Mouse (Mus musculus) erythroblast, embryonic 14.5 days (primary cell): Measurements from ENCODE around the gene Prmt8.

Source experiments
- GATA1 ChIP-seq: IDR thresholded peaks from 2 replicates; pipeline ENCODE4 v1.6.1; 2012; ENCODE audit warnings: low read length, inconsistent platforms, mixed read lengths
- TAL1 ChIP-seq: IDR thresholded peaks from 3 replicates; pipeline ENCODE4 v1.6.1; 2012; ENCODE audit warnings: low read length, inconsistent platforms, mixed read lengths

- no peak for TF ChIP-seq TAL1
- TF ChIP-seq GATA1, result no peak
Measured at GRCm38 (mm10) chr6:127790023-127790422, 20.8 kb upstream of the Prmt8 start.
